Mouse (Mus musculus) heart, postnatal 0 days (tissue): ENCODE measurements around the gene Rpl10-ps3. TPM values are rescaled to one million over a fixed set of nuclear protein-coding genes. Genes with fewer than 3 reads are reported as not detected.

Experiments used
- ATAC-seq: fragments of 200-750 bp; cut with Nextera tagmentation; 2 replicates; pipeline ENCODE4 v1.8.0; 2017; ENCODE audit warnings: low read depth, moderate number of reproducible peaks, moderate library complexity; ENCODE audit not compliant: insufficient read depth
- DNase-seq: peaks from one replicate; pipeline ENCODE4 v3.0.0-alpha.2; 2016; ENCODE audit warnings: low spot score
- H3K27ac ChIP-seq: fragments of 300-500 bp; sonication (generic); 2 replicates; pipeline ENCODE4 v1.5.1; 2014; ENCODE audit warnings: low read depth, mild to moderate bottlenecking
- H3K27me3 ChIP-seq: fragments of 300-500 bp; sonication (generic); 2 replicates; pipeline ENCODE4 v1.6.1; 2014; ENCODE audit warnings: low read length, mixed read lengths; ENCODE audit not compliant: control insufficient read depth, insufficient read depth
- H3K36me3 ChIP-seq: fragments of 300-500 bp; sonication (generic); replicated peaks from 2 replicates; pipeline ENCODE4 v1.6.1; 2014; ENCODE audit warnings: low read length, mixed read lengths; ENCODE audit not compliant: control insufficient read depth, insufficient read depth
- H3K4me1 ChIP-seq: fragments of 300-500 bp; sonication (generic); 2 replicates; pipeline ENCODE4 v1.6.1; 2014; ENCODE audit warnings: antibody characterized with exemption; ENCODE audit not compliant: control insufficient read depth, insufficient read depth
- H3K4me2 ChIP-seq: fragments of 300-500 bp; sonication (generic); 2 replicates; pipeline ENCODE4 v1.6.1; 2014; ENCODE audit warnings: low read depth, mild to moderate bottlenecking, low read length, moderate library complexity
- H3K4me3 ChIP-seq: fragments of 300-500 bp; sonication (generic); 2 replicates; pipeline ENCODE4 v1.5.1; 2014; ENCODE audit warnings: low read depth, low read length
- H3K9ac ChIP-seq: fragments of 300-500 bp; sonication (generic); replicated peaks from 2 replicates; pipeline ENCODE4 v1.6.1; 2014; ENCODE audit warnings: low read depth, low read length, mixed read lengths
- H3K9me3 ChIP-seq: fragments of 300-500 bp; sonication (generic); replicated peaks from 2 replicates; pipeline ENCODE4 v1.6.1; 2016; ENCODE audit warnings: low read length; ENCODE audit not compliant: control insufficient read depth
- CTCF ChIP-seq: IDR thresholded peaks from 2 replicates; pipeline ENCODE4 v1.5.1; 2016; ENCODE audit warnings: antibody characterized with exemption, control low read depth, low read depth
- EP300 ChIP-seq: IDR thresholded peaks from 2 replicates; pipeline ENCODE4 v1.6.1; 2016; ENCODE audit warnings: antibody characterized with exemption, low read depth
- WGBS: fragments of 180-500 bp; shearing (Covaris S2); extraction: QIAGEN DNeasy Blood & Tissue Kit; methylation state at CpG from one replicate; pipeline ENCODE4 v1.1.7; 2014; 5-methylcytosine and 5-hydroxymethylcytosine counted together
- polyA plus RNA-seq: library from polyadenylated mRNA; unstranded; fragments of >200 nt; fragmentation: Nextera tagmentation; extraction: Ambion mirVana; gene quantifications from 2 replicates; pipeline ENCODE4 v1.2.1, GENCODE M21; 2015
- total RNA-seq: library from RNA; depleted of rRNA; stranded (reverse); fragments of >200 nt; gene quantifications from 2 replicates; pipeline ENCODE4 v1.2.3, GENCODE M21; 2014; ENCODE audit warnings: low replicate concordance; rRNA removed

Rpl10-ps3 gene
- total RNA-seq (275 and 362 TPM in 2 replicates), polyA plus RNA-seq (126 and 132 TPM in 2 replicates)

GRCm38 (mm10) chr9:50344868-50345267 is at the start of gene Rpl10-ps3:
TSS of gene Rpl10-ps3 (minus strand) at chr9:50344968.
- no peaks in the 10 kb centered on the region for H3K4me1 ChIP-seq
- DNase-seq (no peak), ATAC-seq (no peak)
- TF ChIP-seq CTCF (no peak), EP300 (no peak)
- no peaks in the 10 kb centered on the region for H3K36me3 ChIP-seq
- H3K27ac ChIP-seq, result no peak within 1 kb of the TSS
- H3K4me3 ChIP-seq, result no peak within 1 kb of the TSS
- WGBS, result 91% methylated on average over 11 of the region's 13 CpGs
- no peaks in the 10 kb centered on the region for H3K9me3 ChIP-seq
- H3K27me3 ChIP-seq, result no peaks in the 10 kb centered on the region
- no peak within 1 kb of the TSS for H3K9ac ChIP-seq
- no peak within 1 kb of the TSS for H3K4me2 ChIP-seq

GRCm38 (mm10) chr9:50375598-50375997 is 30.8 kb upstream of the Rpl10-ps3 start:
- Histone ChIP-seq H3K27me3 (no peaks in the 10 kb centered on the region), H3K4me3 (no peak overlapping the region), H3K4me1 (no peaks in the 10 kb centered on the region), H3K27ac (no peak overlapping the region), H3K4me2 (no peak overlapping the region), H3K9me3 (no peaks in the 10 kb centered on the region), H3K36me3 (no peaks in the 10 kb centered on the region), H3K9ac (no peak overlapping the region)
- DNase-seq (no peak), ATAC-seq (no peak)
- TF ChIP-seq CTCF, result no peak
- TF ChIP-seq EP300, result no peak
- WGBS, result 50% methylated on average over 6 of the region's 6 CpGs

GRCm38 (mm10) chr9:50374666-50375065 is 29.9 kb upstream of the Rpl10-ps3 start:
- 73% methylated on average over 5 of the region's 5 CpGs for WGBS
- H3K27ac ChIP-seq, result no peak overlapping the region

GRCm38 (mm10) chr9:50368551-50369297 is 24.0 kb upstream of the Rpl10-ps3 start:
- no peak overlapping the region for H3K27ac ChIP-seq
- WGBS, result 73% methylated on average over 8 of the region's 8 CpGs
- H3K36me3 ChIP-seq, result no peaks in the 10 kb centered on the region
- H3K4me1 ChIP-seq, result no peaks in the 10 kb centered on the region
- DNase-seq (no peak), ATAC-seq (no peak)
- no peak overlapping the region for H3K9ac ChIP-seq
- no peaks in the 10 kb centered on the region for H3K27me3 ChIP-seq
- TF ChIP-seq CTCF (no peak), EP300 (no peak)
- no peak overlapping the region for H3K4me3 ChIP-seq
- H3K9me3 ChIP-seq, result no peaks in the 10 kb centered on the region
- no peak overlapping the region for H3K4me2 ChIP-seq

More at GRCm38 (mm10) chr9:50374666-50375065, 29.9 kb upstream of the Rpl10-ps3 start:
- no peaks in the 10 kb centered on the region for H3K36me3 ChIP-seq
- no peak overlapping the region for H3K4me2 ChIP-seq
- H3K4me1 ChIP-seq, result no peaks in the 10 kb centered on the region
- DNase-seq (no peak), ATAC-seq (no peak)
- H3K9me3 ChIP-seq, result no peaks in the 10 kb centered on the region
- H3K4me3 ChIP-seq, result no peak overlapping the region
- no peak overlapping the region for H3K9ac ChIP-seq
- no peaks in the 10 kb centered on the region for H3K27me3 ChIP-seq
- no peak for TF ChIP-seq CTCF
- TF ChIP-seq EP300, result no peak

- no peak overlapping the region for H3K4me2 ChIP-seq
- no peaks in the 10 kb centered on the region for H3K9me3 ChIP-seq
- H3K27me3 ChIP-seq, result no peaks in the 10 kb centered on the region
- H3K9ac ChIP-seq, result no peak overlapping the region
- WGBS, result 61% methylated on average over 11 of the region's 11 CpGs
- H3K27ac ChIP-seq, result no peak overlapping the region
- no peak overlapping the region for H3K4me3 ChIP-seq
- DNase-seq, result no peak
- H3K36me3 ChIP-seq, result no peaks in the 10 kb centered on the region
- no peak for ATAC-seq
- no peaks in the 10 kb centered on the region for H3K4me1 ChIP-seq
- no peak for TF ChIP-seq EP300
- no peak for TF ChIP-seq CTCF
Measured at GRCm38 (mm10) chr9:50365059-50365780, 20.5 kb upstream of the Rpl10-ps3 start.
